Mouse (Mus musculus) embryonic facial prominence, embryonic 13.5 days (tissue): Measurements from ENCODE around the gene Kalrn. TPM values are rescaled to one million over a fixed set of nuclear protein-coding genes. Genes with fewer than 3 reads are reported as not detected.
A peak's percentile ranks its signal among the peaks of the same experiment; 100 is the strongest.

Experiments
- ATAC-seq: fragments of 200-750 bp; cut with Nextera tagmentation; 2 replicates; pipeline ENCODE4 v1.8.0; 2017; ENCODE audit warnings: low read depth; ENCODE audit not compliant: insufficient number of reproducible peaks, insufficient read depth, low FRiP score, low TSS enrichment
- H3K27ac ChIP-seq: fragments of 300-500 bp; sonication (generic); 2 replicates; pipeline ENCODE4 v1.5.1; 2015; ENCODE audit warnings: moderate library complexity, mild to moderate bottlenecking, inconsistent platforms
- H3K27me3 ChIP-seq: fragments of 300-500 bp; sonication (generic); 2 replicates; pipeline ENCODE4 v1.6.1; 2015; ENCODE audit warnings: mild to moderate bottlenecking, inconsistent platforms
- H3K36me3 ChIP-seq: fragments of 300-500 bp; sonication (generic); 2 replicates; pipeline ENCODE4 v1.6.1; 2015; ENCODE audit warnings: mild to moderate bottlenecking, inconsistent platforms
- H3K4me1 ChIP-seq: fragments of 300-500 bp; sonication (generic); 2 replicates; pipeline ENCODE4 v1.6.1; 2015; ENCODE audit warnings: inconsistent platforms
- H3K4me2 ChIP-seq: fragments of 300-500 bp; sonication (generic); 2 replicates; pipeline ENCODE4 v1.6.1; 2015; ENCODE audit warnings: moderate library complexity, mild to moderate bottlenecking, inconsistent platforms
- H3K4me3 ChIP-seq: fragments of 300-500 bp; sonication (generic); 2 replicates; pipeline ENCODE4 v1.5.1; 2015; ENCODE audit warnings: mild to moderate bottlenecking, inconsistent platforms
- H3K9ac ChIP-seq: fragments of 300-500 bp; sonication (generic); 2 replicates; pipeline ENCODE4 v1.6.1; 2015; ENCODE audit warnings: mild to moderate bottlenecking, inconsistent platforms
- H3K9me3 ChIP-seq: fragments of 300-500 bp; sonication (generic); 2 replicates; pipeline ENCODE4 v1.6.1; 2016; ENCODE audit warnings: inconsistent platforms
- WGBS: fragments of 180-500 bp; shearing (Covaris S2); methylation state at CpG from one replicate; pipeline ENCODE4 v1.1.7; 2015; ENCODE audit warnings: mixed read lengths; 5-methylcytosine and 5-hydroxymethylcytosine counted together
- polyA plus RNA-seq: library from polyadenylated mRNA; unstranded; fragments of >200 nt; fragmentation: Nextera tagmentation; extraction: Ambion mirVana; gene quantifications from 2 replicates; pipeline ENCODE4 v1.2.1, GENCODE M21; 2015

The Kalrn gene
- polyA plus RNA-seq, 1 experiment from 2014 or later, result 18.3 TPM

DNA sequence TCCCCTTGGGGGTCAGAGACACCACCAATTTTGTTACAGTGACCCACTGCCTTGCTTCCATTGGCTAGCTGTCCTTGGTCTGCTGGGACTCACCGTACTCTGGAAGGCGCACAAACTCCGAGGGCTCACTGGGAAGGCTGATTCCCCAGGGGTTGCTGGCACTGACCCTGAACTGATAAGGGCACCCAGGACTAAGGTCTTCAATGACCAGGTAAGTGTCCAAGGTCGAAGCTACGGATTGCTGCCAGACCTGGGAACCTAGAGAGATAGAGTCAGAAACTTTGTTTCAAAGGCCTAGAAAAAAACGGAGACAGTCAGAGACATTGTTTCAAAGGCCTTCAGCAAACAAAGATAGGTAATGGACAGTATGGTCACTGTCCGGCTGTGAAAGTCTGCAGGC lies 586.3 kb downstream of the Kalrn start:
- no peak overlapping the region for H3K4me2 ChIP-seq

DNA sequence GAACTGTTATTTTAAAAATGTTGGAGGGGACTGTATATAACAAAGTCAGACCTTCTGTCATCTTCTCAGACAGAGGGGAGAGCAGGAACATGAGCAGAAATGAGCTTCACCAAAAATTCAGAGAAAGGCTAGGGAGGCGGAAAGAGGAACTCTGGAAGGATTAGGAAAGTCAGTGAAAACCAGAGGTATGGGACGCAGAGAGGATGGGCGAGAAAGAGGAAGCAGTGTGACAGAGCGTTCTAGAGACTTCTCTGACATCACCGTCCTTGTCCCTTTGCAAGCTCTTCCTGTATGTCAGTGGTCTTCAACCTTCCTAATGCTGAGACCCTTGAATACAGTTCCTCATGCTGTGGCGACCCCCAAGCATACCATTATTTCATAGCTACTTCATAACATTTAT lies 588.0 kb downstream of the Kalrn start:
- no peak for ATAC-seq
- 93% methylated on average over 6 of the region's 6 CpGs for WGBS
- H3K9me3 ChIP-seq, result no peaks in the 10 kb centered on the region
- H3K9ac ChIP-seq, result no peak overlapping the region
- no peaks in the 10 kb centered on the region for H3K36me3 ChIP-seq
- H3K27me3 ChIP-seq, result no peaks in the 10 kb centered on the region
- no peak overlapping the region for H3K27ac ChIP-seq
- no peak overlapping the region for H3K4me3 ChIP-seq
- H3K4me2 ChIP-seq, result no peak overlapping the region
- no peaks in the 10 kb centered on the region for H3K4me1 ChIP-seq

More for the DNA sequence above, 586.3 kb downstream of the Kalrn start:
- Histone ChIP-seq H3K27ac (no peak overlapping the region), H3K36me3 (no peaks in the 10 kb centered on the region), H3K9me3 (no peaks in the 10 kb centered on the region), H3K27me3 (no peaks in the 10 kb centered on the region), H3K4me3 (no peak overlapping the region), H3K4me1 (0 out of 2 replicates have a peak, but pooled peaks cover 3% of the 10 kb centered on the region), H3K9ac (no peak overlapping the region)
- 88% methylated on average over 7 of the region's 7 CpGs for WGBS
- no peak for ATAC-seq

DNA sequence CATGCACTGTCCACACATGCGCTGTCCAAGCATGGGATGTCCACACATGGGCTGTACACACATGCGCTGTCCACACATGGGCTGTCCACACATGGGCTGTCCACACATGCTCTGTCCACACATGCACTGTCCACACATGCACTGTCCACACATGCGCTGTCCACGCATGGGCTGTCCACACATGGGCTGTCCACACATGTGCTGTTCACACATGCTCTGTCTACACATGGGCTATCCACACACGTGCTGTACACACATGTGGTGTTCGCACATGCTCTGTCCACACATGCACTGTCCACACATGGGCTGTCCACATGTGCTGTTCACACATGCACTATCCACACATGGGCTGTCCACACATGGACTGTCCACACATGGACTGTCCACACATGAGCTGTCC lies 589.6 kb downstream of the Kalrn start:
- no peak overlapping the region for H3K4me2 ChIP-seq
- 92% methylated on average over 6 of the region's 6 CpGs for WGBS
- no peaks in the 10 kb centered on the region for H3K9me3 ChIP-seq
- no peaks in the 10 kb centered on the region for H3K4me1 ChIP-seq
- no peaks in the 10 kb centered on the region for H3K36me3 ChIP-seq
- H3K27ac ChIP-seq, result no peak overlapping the region
- no peak overlapping the region for H3K4me3 ChIP-seq
- H3K27me3 ChIP-seq, result no peaks in the 10 kb centered on the region
- ATAC-seq, result no peak
- H3K9ac ChIP-seq, result no peak overlapping the region

DNA sequence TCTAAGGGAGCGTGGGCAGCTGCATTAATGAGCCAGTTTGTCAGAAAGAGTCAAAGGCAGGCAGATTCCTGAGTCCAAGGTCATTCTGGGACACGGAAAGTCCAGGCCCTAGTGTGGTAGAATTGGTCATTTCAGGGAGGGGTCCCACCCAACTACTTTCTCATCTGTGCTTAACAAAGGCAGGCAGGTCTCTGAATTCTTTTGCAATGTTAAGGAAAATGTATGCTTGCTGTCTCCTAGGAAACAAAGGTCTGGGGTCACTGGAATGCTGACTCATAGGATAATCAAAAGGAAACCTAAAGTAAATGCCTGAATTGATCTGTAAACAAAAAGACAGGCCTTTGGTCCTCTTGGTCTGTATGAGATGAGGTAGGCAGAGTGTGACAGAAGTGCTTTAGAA lies 593.5 kb downstream of the Kalrn start:
- ATAC-seq, result no peak
- 75% methylated on average over 2 of the region's 2 CpGs for WGBS

DNA sequence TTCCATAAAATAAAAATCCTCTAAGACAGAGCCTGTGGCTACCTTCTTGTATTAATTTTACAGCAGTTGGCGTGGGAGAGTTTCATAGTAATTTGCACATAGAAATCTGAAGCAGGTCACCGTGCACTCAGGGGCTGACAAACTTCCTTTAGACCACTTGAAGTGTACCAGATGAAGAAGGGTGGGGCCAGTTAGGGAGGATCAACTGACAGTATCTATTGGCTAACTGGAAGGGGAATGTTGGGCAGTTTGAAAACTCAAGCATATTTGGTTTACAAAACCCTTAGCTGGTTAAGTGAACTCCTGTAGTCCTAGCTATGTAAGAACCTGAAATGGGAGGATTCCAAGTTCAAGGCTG lies 606.1 kb downstream of the Kalrn start:
- Histone ChIP-seq H3K4me1 (peaks cover 14% of the 10 kb centered on the region), H3K9ac (peak overlapping the region; percentile 86), H3K9me3 (no peaks in the 10 kb centered on the region), H3K36me3 (peaks cover 12% of the 10 kb centered on the region), H3K27me3 (no peaks in the 10 kb centered on the region), H3K4me3 (peak overlapping the region; percentile 82), H3K4me2 (peak overlapping the region; percentile 79), H3K27ac (peak overlapping the region; percentile 78)
- 44% methylated on average over 2 of the region's 2 CpGs for WGBS
- ATAC-seq, result no peak

More for the DNA sequence above, 593.5 kb downstream of the Kalrn start:
- no peaks in the 10 kb centered on the region for H3K27me3 ChIP-seq
- H3K9ac ChIP-seq, result no peak overlapping the region
- no peaks in the 10 kb centered on the region for H3K4me1 ChIP-seq
- no peak overlapping the region for H3K27ac ChIP-seq
- no peak overlapping the region for H3K4me3 ChIP-seq
- no peak overlapping the region for H3K4me2 ChIP-seq
- no peaks in the 10 kb centered on the region for H3K36me3 ChIP-seq
- no peaks in the 10 kb centered on the region for H3K9me3 ChIP-seq

DNA sequence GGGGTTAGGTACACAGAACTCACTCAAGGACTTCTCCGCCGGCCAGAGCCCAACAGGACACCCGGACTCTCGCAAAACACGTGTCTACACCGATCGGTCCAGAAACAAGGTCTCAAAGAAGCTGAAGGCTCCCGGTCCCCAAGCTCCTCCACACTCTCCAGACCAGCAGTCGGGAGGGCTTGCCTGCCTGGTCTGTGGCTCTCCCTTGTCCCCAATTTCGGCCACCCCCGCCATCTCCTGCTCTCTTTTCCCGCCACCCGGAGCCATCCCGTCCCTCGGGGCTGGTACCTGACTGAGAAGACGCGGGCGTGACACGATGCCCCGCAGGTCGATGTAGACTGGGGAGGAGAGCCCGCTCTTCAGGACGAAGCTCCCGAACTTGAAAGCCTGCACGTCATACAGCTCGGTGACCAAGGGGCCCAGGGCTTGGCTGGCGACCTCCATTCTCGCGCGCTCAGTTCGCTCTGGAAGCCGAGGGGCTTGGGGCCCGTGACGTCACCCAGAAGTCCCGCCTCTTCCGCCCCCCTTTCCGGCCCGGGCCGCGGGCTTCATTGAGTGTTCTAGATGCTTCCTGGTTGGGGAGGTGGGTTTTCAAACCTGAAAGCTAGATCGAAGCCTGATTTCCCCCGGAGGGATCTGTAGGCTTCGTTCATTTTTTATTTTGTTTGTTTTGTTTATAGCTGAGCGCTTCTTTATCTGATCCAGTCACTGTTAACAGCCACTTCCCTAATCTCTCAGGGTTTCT lies 606.6 kb downstream of the Kalrn start, which contains the start of gene Umps:
Umps (minus strand) TSS at position 501 of the 745 bp plus-strand sequence.
- H3K9me3 ChIP-seq, result no peaks in the 10 kb centered on the region
- WGBS, result under 1% methylated on average over 44 of the region's 44 CpGs

DNA sequence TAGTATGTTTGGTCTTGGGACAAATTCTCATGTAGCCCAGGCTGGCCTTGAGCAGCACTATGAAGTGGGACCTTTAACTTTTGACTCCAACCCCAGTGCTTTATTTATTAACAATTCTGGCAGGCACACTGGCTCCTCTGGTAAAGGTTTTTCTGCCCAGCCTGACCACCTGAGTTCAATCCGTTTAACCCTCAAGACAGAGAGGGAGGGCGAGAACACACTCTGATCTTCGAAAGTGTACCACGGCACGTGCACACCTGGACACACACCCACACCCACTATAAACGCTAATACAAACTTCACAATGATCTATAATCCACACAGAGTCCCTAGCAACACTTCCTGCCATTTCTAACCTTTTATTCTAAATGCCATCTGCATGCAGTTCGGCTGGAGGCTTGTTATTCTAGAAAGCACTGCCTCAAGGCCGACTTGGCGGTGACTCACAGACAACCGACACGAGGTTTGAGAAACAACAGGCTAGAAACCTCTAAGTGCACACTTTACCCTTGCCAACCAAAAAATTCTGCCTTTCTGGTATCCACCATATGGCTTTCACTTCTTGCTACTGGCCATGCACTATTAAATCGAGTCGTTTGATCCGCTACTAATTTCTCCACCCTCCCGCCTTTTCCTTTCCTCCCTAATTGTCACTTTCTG lies 607.3 kb downstream of the Kalrn start:
- 11% methylated on average over 15 of the region's 15 CpGs for WGBS
- Histone ChIP-seq H3K27ac (peak overlapping the region; percentile 78), H3K4me1 (peaks cover 14% of the 10 kb centered on the region), H3K27me3 (no peaks in the 10 kb centered on the region), H3K4me2 (peak overlapping the region; percentile 79), H3K9ac (peak overlapping the region; percentile 86), H3K9me3 (no peaks in the 10 kb centered on the region), H3K4me3 (peak overlapping the region; percentile 82), H3K36me3 (peaks cover 24% of the 10 kb centered on the region)
- no peak for ATAC-seq

More for the DNA sequence above, 606.6 kb downstream of the Kalrn start, which contains the start of gene Umps:
- Histone ChIP-seq H3K9ac (peak within 1 kb of the TSS; percentile 86), H3K4me1 (peaks cover 14% of the 10 kb centered on the region), H3K4me3 (peak within 1 kb of the TSS; percentile 82), H3K27ac (peak within 1 kb of the TSS; percentile 78), H3K27me3 (no peaks in the 10 kb centered on the region), H3K4me2 (peak within 1 kb of the TSS; percentile 79), H3K36me3 (peaks cover 17% of the 10 kb centered on the region)
- ATAC-seq, result peak; percentile 84

DNA sequence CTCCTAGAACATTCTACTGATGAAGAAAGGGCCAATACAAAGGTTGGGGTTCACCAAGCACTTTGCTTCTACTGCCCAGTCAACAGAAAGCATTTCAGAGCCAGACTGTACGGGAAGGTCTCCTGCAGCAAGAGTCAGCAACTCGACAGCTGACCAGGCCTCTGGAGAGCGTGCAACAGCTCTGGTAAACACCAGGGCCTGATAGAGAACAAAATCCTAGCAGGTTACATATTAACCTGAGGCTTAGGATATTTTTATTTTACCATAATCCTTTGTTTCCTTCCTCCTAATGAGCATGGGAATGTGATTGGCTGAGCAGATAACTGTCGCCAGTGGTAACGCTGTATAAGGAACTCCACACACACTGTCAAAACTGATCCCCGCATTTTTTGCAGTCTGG lies 609.8 kb downstream of the Kalrn start:
- no peak for ATAC-seq
- no peaks in the 10 kb centered on the region for H3K9me3 ChIP-seq
- 85% methylated on average over 6 of the region's 6 CpGs for WGBS
- no peak overlapping the region for H3K27ac ChIP-seq
- no peak overlapping the region for H3K9ac ChIP-seq
- H3K4me1 ChIP-seq, result peaks cover 14% of the 10 kb centered on the region
- H3K4me3 ChIP-seq, result no peak overlapping the region
- no peaks in the 10 kb centered on the region for H3K27me3 ChIP-seq
- peaks cover 49% of the 10 kb centered on the region for H3K36me3 ChIP-seq
- H3K4me2 ChIP-seq, result no peak overlapping the region

DNA sequence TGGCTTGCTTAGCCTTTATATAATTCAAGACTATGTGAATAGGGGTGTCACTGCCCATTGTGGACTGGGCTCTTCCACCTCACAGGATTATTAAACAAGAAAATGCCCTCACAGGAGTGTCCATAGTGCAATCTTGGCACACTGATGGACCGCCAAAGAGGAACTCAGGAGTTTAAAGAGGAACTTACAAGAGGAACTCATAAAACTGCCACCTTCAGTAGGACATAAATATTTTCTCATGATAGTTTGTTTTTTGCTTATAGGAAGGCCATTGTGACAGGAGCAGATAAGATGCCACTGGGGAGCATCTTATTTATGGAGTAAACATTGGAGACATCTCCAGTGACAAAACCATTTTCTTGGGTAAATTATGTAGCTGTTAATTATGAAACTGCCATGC lies 618.5 kb downstream of the Kalrn start:
- Histone ChIP-seq H3K4me2 (no peak overlapping the region), H3K4me1 (peaks cover 5% of the 10 kb centered on the region), H3K27me3 (no peaks in the 10 kb centered on the region), H3K27ac (no peak overlapping the region), H3K9me3 (no peaks in the 10 kb centered on the region), H3K9ac (no peak overlapping the region), H3K36me3 (peaks cover 83% of the 10 kb centered on the region), H3K4me3 (no peak overlapping the region)
- WGBS, result 91% methylated on average over 1 of the region's 1 CpGs
- ATAC-seq, result no peak

DNA sequence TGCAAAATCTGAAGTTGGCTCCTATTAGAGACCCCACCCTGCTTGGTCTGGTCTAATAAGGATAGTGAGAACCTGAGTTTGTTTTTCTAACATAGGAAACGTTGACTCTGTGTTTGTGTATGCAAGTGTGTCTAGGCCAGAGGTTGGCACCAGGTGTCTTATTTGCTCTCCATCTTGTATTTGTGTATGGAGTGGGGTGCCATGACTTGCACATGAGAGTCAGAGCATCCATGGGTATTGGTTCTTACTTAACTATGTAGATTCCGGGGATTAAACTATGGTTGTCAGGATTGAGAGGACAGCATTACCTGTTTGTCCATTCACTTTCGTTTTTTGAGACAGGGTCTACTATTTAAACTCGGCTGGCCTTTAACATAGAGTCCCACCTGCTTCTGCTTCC lies 620.3 kb downstream of the Kalrn start:
- H3K9ac ChIP-seq, result no peak overlapping the region
- H3K4me3 ChIP-seq, result no peak overlapping the region
- H3K4me2 ChIP-seq, result no peak overlapping the region
- WGBS, result 85% methylated on average over 4 of the region's 4 CpGs
- no peaks in the 10 kb centered on the region for H3K27me3 ChIP-seq
- H3K9me3 ChIP-seq, result no peaks in the 10 kb centered on the region
- H3K27ac ChIP-seq, result no peak overlapping the region
- no peak for ATAC-seq
- H3K4me1 ChIP-seq, result peaks cover 18% of the 10 kb centered on the region
- H3K36me3 ChIP-seq, result peaks cover 83% of the 10 kb centered on the region

DNA sequence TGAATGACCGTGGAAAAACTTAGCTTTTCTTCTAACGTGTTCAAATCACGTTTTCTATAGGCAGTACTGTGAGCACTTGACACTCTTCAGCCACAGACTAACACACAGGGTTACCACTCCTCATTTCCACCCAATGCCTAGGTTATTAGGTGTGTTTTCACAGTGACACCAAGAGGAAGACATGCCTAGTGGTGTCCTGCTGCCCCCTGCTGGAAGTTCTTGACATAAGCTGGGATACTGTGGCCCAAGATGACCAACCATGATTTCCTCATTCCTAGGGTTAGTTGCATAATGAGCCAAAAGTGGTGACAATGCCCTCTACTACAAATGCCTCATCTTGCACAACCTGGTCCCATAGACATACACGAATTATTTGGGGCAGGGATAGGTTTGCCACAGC lies 622.5 kb downstream of the Kalrn start:
- 23% methylated on average over 4 of the region's 4 CpGs for WGBS
- H3K27me3 ChIP-seq, result no peaks in the 10 kb centered on the region
- ATAC-seq, result no peak
- H3K4me1 ChIP-seq, result peaks cover 34% of the 10 kb centered on the region
- no peaks in the 10 kb centered on the region for H3K9me3 ChIP-seq
- no peak overlapping the region for H3K27ac ChIP-seq
- peaks cover 76% of the 10 kb centered on the region for H3K36me3 ChIP-seq
- H3K9ac ChIP-seq, result no peak overlapping the region
- no peak overlapping the region for H3K4me2 ChIP-seq
- no peak overlapping the region for H3K4me3 ChIP-seq

DNA sequence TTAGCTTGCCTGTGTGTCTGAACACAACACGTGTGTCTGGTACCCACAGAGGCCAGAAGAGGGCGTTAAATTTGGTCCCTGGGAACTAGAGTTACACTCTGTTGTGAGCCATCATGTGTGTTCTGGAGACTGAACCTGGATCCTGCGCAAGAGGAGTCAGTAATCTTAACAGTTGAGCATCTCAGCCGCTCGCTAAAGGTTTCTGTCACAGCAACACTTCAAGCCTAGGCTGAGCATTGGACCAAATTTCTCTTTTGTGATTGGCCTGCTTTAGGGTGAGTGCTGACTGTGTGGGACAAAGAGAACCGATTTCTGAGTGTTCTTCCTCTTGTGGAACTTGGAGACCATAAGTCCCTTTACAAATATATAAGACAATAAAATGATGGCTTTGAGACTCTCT lies 622.9 kb downstream of the Kalrn start:
- no peak for ATAC-seq
- H3K36me3 ChIP-seq, result peaks cover 74% of the 10 kb centered on the region

More for the DNA sequence above, 622.9 kb downstream of the Kalrn start:
- Histone ChIP-seq H3K27ac (no peak overlapping the region), H3K4me2 (no peak overlapping the region), H3K4me1 (peaks cover 38% of the 10 kb centered on the region), H3K4me3 (no peak overlapping the region), H3K9me3 (no peaks in the 10 kb centered on the region), H3K27me3 (no peaks in the 10 kb centered on the region), H3K9ac (no peak overlapping the region)
- WGBS, result 81% methylated on average over 6 of the region's 6 CpGs
